Mouse (Mus musculus): ENCODE data around the gene Hrasls5. TPM values are rescaled to one million over a fixed set of nuclear protein-coding genes. Genes with fewer than 3 reads are reported as not detected.

The Hrasls5 gene
- polyA plus RNA-seq, 1 experiment from 2014 or later = not detected

- Histone ChIP-seq H3K9ac (ENCODE audit: low read depth, low read length) (no peak overlapping the region), H3K9me3 (replicated peaks; ENCODE audit: control insufficient read depth, low read length) (no peaks in the 10 kb centered on the region), H3K4me1 (ENCODE audit: control insufficient read depth, insufficient read depth, low read length) (no peaks in the 10 kb centered on the region), H3K4me2 (no peak overlapping the region), H3K36me3 (ENCODE audit: control insufficient read depth, insufficient read depth, low read length) (no peaks in the 10 kb centered on the region), H3K4me3 (ENCODE audit: low read depth, low read length) (no peak overlapping the region), H3K27ac (ENCODE audit: low read depth, low read length) (no peak overlapping the region), H3K27me3 (ENCODE audit: control insufficient read depth, insufficient read depth, low read length) (peaks cover 17% of the 10 kb centered on the region)
- WGBS (ENCODE audit: insufficient replicate concordance) = 73% methylated on average over 5 of the region's 5 CpGs
- ATAC-seq (replicated peaks; ENCODE audit: insufficient number of reproducible peaks, low FRiP score, low TSS enrichment) = no peak
Measured at GRCm38 (mm10) chr19:7616231-7616930, 4.0 kb downstream of the Hrasls5 start.

DNA sequence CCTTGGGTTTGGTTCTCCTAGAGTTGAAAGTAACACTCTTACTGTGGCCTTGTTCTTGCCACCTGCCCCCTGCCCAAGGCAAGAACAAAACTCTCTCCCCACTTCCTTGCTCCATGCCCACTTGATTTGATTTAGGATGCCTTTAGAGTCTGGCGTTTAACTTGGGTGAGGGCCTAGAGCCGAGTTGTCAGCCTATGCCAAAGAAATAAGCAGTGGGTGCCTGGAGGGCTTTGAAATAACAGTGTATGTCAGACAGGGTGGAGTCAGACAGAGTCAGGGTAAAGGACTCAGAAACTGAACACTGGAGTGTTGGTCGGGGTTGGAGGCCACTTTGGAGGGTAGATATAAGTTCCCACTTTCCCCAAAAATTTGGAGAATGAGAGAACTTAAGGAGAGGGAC is 4.7 kb downstream of the Hrasls5 start:
- Histone ChIP-seq H3K9ac (ENCODE audit: low read depth, low read length) (no peak overlapping the region), H3K27me3 (ENCODE audit: control insufficient read depth, insufficient read depth, low read length) (peaks cover 12% of the 10 kb centered on the region), H3K4me2 (no peak overlapping the region), H3K4me3 (ENCODE audit: low read depth, low read length) (no peak overlapping the region), H3K27ac (ENCODE audit: low read depth, low read length) (no peak overlapping the region), H3K4me1 (ENCODE audit: control insufficient read depth, insufficient read depth, low read length) (no peaks in the 10 kb centered on the region), H3K9me3 (replicated peaks; ENCODE audit: control insufficient read depth, low read length) (no peaks in the 10 kb centered on the region), H3K36me3 (ENCODE audit: control insufficient read depth, insufficient read depth, low read length) (no peaks in the 10 kb centered on the region)
- no peak for ATAC-seq (replicated peaks; ENCODE audit: insufficient number of reproducible peaks, low FRiP score, low TSS enrichment)
- WGBS (ENCODE audit: insufficient replicate concordance) = 52% methylated on average over 3 of the region's 3 CpGs

DNA sequence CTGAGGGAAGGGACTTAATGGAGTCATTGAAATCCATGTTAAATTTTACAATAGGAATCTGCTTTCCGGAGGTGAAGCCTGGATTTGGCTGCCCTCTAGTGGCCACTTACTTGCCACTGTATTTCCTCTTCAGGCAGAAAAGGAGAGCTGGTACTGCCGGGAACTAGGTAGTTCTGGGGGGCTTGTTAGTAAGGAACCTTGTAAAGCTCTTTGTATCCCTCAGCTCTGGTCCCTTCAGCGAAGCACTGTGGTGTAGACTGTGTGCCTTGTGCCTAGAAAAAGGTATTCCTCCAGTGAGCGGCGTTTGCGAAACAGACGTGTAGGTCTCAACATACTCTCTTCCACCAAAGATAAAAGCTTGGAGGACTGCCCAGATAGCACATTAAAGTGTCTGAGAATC is 5.4 kb downstream of the Hrasls5 start:
- ATAC-seq (replicated peaks; ENCODE audit: insufficient number of reproducible peaks, low FRiP score, low TSS enrichment) = no peak
- Histone ChIP-seq H3K4me2 (no peak overlapping the region), H3K4me1 (ENCODE audit: control insufficient read depth, insufficient read depth, low read length) (no peaks in the 10 kb centered on the region), H3K27me3 (ENCODE audit: control insufficient read depth, insufficient read depth, low read length) (peaks cover 8% of the 10 kb centered on the region), H3K9ac (ENCODE audit: low read depth, low read length) (no peak overlapping the region), H3K36me3 (ENCODE audit: control insufficient read depth, insufficient read depth, low read length) (no peaks in the 10 kb centered on the region), H3K4me3 (ENCODE audit: low read depth, low read length) (no peak overlapping the region), H3K9me3 (replicated peaks; ENCODE audit: control insufficient read depth, low read length) (no peaks in the 10 kb centered on the region), H3K27ac (ENCODE audit: low read depth, low read length) (no peak overlapping the region)
- 38% methylated on average over 7 of the region's 7 CpGs for WGBS (ENCODE audit: insufficient replicate concordance)

GRCm38 (mm10) chr19:7633021-7633420 is 20.7 kb downstream of the Hrasls5 start:
- Histone ChIP-seq H3K4me3 (ENCODE audit: low read depth, low read length) (no peak overlapping the region), H3K27ac (ENCODE audit: low read depth, low read length) (no peak overlapping the region), H3K4me2 (no peak overlapping the region), H3K27me3 (ENCODE audit: control insufficient read depth, insufficient read depth, low read length) (no peaks in the 10 kb centered on the region), H3K36me3 (ENCODE audit: control insufficient read depth, insufficient read depth, low read length) (no peaks in the 10 kb centered on the region), H3K9ac (ENCODE audit: low read depth, low read length) (no peak overlapping the region), H3K4me1 (ENCODE audit: control insufficient read depth, insufficient read depth, low read length) (no peaks in the 10 kb centered on the region), H3K9me3 (replicated peaks; ENCODE audit: control insufficient read depth, low read length) (no peaks in the 10 kb centered on the region)
- ATAC-seq (replicated peaks; ENCODE audit: insufficient number of reproducible peaks, low FRiP score, low TSS enrichment) = no peak

- Histone ChIP-seq H3K4me1 (ENCODE audit: control insufficient read depth, insufficient read depth, low read length) (no peaks in the 10 kb centered on the region), H3K36me3 (ENCODE audit: control insufficient read depth, insufficient read depth, low read length) (no peaks in the 10 kb centered on the region), H3K27ac (ENCODE audit: low read depth, low read length) (no peak overlapping the region), H3K4me3 (ENCODE audit: low read depth, low read length) (no peak overlapping the region), H3K9me3 (replicated peaks; ENCODE audit: control insufficient read depth, low read length) (no peaks in the 10 kb centered on the region), H3K9ac (ENCODE audit: low read depth, low read length) (no peak overlapping the region), H3K4me2 (no peak overlapping the region), H3K27me3 (ENCODE audit: control insufficient read depth, insufficient read depth, low read length) (no peaks in the 10 kb centered on the region)
- WGBS (ENCODE audit: insufficient replicate concordance) = 67% methylated on average over 1 of the region's 1 CpGs
- ATAC-seq (replicated peaks; ENCODE audit: insufficient number of reproducible peaks, low FRiP score, low TSS enrichment) = no peak
Measured at GRCm38 (mm10) chr19:7633786-7634185, 21.4 kb downstream of the Hrasls5 start.

- no peak overlapping the region for H3K9ac ChIP-seq (ENCODE audit: low read depth, low read length)
Measured at GRCm38 (mm10) chr19:7648913-7649666, 36.7 kb downstream of the Hrasls5 start.

DNA sequence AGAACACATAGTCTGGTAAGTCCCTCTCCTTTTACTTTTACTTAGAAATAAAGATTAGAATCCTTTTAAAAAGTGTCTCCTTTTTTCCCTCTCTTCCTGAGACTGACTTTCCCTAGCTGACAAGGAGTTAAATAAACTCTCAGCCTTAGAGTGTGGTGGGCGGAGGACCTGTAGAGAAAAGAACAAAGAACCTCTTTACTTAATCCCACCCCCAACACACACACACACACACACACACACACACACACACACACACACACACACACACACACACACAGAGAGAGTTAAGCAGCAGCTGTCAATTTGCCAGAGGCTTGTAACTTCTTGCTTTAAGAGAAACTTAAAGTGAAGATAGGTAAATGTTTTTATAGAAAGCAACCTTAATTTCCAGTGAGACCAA is 59.7 kb downstream of the Hrasls5 start:
- no peaks in the 10 kb centered on the region for H3K27me3 ChIP-seq (ENCODE audit: control insufficient read depth, insufficient read depth, low read length)
- no peak overlapping the region for H3K27ac ChIP-seq (ENCODE audit: low read depth, low read length)
- H3K4me1 ChIP-seq (ENCODE audit: control insufficient read depth, insufficient read depth, low read length) = no peaks in the 10 kb centered on the region
- no peaks in the 10 kb centered on the region for H3K36me3 ChIP-seq (ENCODE audit: control insufficient read depth, insufficient read depth, low read length)
- H3K9ac ChIP-seq (ENCODE audit: low read depth, low read length) = no peak overlapping the region
- H3K9me3 ChIP-seq (replicated peaks; ENCODE audit: control insufficient read depth, low read length) = no peaks in the 10 kb centered on the region
- ATAC-seq (replicated peaks; ENCODE audit: insufficient number of reproducible peaks, low FRiP score, low TSS enrichment) = no peak
- no peak overlapping the region for H3K4me2 ChIP-seq
- 31% methylated on average over 1 of the region's 1 CpGs for WGBS (ENCODE audit: insufficient replicate concordance)
- no peak overlapping the region for H3K4me3 ChIP-seq (ENCODE audit: low read depth, low read length)

More at GRCm38 (mm10) chr19:7648913-7649666, 36.7 kb downstream of the Hrasls5 start:
- Histone ChIP-seq H3K4me2 (no peak overlapping the region), H3K9me3 (replicated peaks; ENCODE audit: control insufficient read depth, low read length) (no peaks in the 10 kb centered on the region), H3K36me3 (ENCODE audit: control insufficient read depth, insufficient read depth, low read length) (no peaks in the 10 kb centered on the region), H3K27ac (ENCODE audit: low read depth, low read length) (no peak overlapping the region), H3K4me1 (ENCODE audit: control insufficient read depth, insufficient read depth, low read length) (no peaks in the 10 kb centered on the region), H3K27me3 (ENCODE audit: control insufficient read depth, insufficient read depth, low read length) (no peaks in the 10 kb centered on the region), H3K4me3 (ENCODE audit: low read depth, low read length) (no peak overlapping the region)
- ATAC-seq (replicated peaks; ENCODE audit: insufficient number of reproducible peaks, low FRiP score, low TSS enrichment) = no peak
- WGBS (ENCODE audit: insufficient replicate concordance) = 77% methylated on average over 8 of the region's 8 CpGs

- no peak for ATAC-seq (replicated peaks; ENCODE audit: insufficient number of reproducible peaks, low FRiP score, low TSS enrichment)
- no peaks in the 10 kb centered on the region for H3K9me3 ChIP-seq (replicated peaks; ENCODE audit: control insufficient read depth, low read length)
- no peak overlapping the region for H3K27ac ChIP-seq (ENCODE audit: low read depth, low read length)
- no peaks in the 10 kb centered on the region for H3K36me3 ChIP-seq (ENCODE audit: control insufficient read depth, insufficient read depth, low read length)
- no peak overlapping the region for H3K4me3 ChIP-seq (ENCODE audit: low read depth, low read length)
- H3K4me1 ChIP-seq (ENCODE audit: control insufficient read depth, insufficient read depth, low read length) = no peaks in the 10 kb centered on the region
- H3K9ac ChIP-seq (ENCODE audit: low read depth, low read length) = no peak overlapping the region
- WGBS (ENCODE audit: insufficient replicate concordance) = 63% methylated on average over 1 of the region's 1 CpGs
- no peaks in the 10 kb centered on the region for H3K27me3 ChIP-seq (ENCODE audit: control insufficient read depth, insufficient read depth, low read length)
- no peak overlapping the region for H3K4me2 ChIP-seq
Measured at GRCm38 (mm10) chr19:7687988-7688387, 75.6 kb downstream of the Hrasls5 start.
